9 mouse cellular contexts compared by ENCODE assay signal in the genomic region with DNA sequence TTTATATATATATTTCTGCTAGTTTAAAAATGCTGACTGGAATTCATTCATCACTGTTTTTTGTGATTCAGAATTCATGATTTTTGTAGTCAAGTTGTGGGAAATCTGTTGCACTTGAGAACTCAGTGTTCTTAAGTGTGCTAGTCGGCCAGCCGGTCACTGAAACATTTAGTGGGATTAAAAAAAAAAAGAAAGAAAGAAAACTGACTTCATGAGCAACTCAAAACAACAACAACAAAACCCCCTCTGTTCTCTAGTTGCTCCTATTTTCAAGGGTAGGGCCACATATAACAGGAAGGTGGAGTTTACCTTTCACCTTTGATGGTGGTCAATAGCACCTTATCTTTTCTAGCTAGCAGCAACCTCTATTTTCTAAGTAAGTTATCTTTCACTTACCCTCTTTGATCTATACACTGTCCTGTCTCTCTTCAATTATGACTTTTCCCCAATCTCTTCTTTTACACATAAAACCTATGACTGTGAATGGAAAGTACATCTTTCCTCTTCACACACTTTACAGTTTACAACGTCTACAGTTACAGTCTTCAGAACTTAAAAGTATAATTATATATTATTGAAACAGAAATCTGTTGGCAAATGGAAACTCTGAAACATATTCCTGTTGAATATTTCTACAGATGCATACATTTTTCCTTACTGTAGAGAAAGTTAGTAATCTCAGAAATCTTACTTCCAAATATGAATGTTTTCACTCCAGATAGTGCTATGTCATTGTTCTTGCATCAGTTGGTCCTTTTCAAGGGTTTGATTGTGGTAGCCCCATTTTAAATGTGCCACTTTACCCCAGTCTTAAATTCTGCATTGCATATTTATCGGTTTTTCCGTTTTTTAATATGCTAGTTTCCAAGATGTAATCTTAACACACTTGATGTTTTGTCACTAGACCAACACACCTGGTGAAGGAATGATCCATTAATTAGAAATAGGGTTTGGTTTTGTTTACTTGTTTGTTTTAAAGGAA. TPM values are rescaled to one million over a fixed set of nuclear protein-coding genes. Genes with fewer than 3 reads are reported as not detected.
DNase-seq lines count a peak whose midpoint lies in the region; ATAC-seq lines count a peak whose summit lies in the region.
"Had no signal": no experiment of that assay in that cellular context is flagged by ENCODE, and none has a peak within 500 bp of the region (broad histone marks: within the 10 kb centered on the region; RNA-seq: fewer than 3 reads in every experiment).

No protein-coding gene starts in this region.

- H3K4me1 ChIP-seq in lung, embryonic 16.5 days (replicated peaks; ENCODE audit: control insufficient read depth, insufficient read depth, low read length) = peaks cover 5% of the 10 kb centered on the region; the same call in 1 of the 2 replicates
- H3K4me1 ChIP-seq in embryonic facial prominence, embryonic 14.5 days (ENCODE audit: control insufficient read depth, insufficient read depth, low read length) = peaks cover 9% of the 10 kb centered on the region
- peaks cover 32% of the 10 kb centered on the region for H3K4me1 ChIP-seq in limb, embryonic 10.5 days
- H3K4me1 ChIP-seq in neural tube, embryonic 14.5 days (ENCODE audit: control insufficient read depth, insufficient read depth, low read length) = peaks cover 21% of the 10 kb centered on the region

- H3K27me3 ChIP-seq in lung, embryonic 16.5 days (ENCODE audit: control insufficient read depth, insufficient read depth, low read depth, low read length) = no peaks in the 10 kb centered on the region
- no peaks in the 10 kb centered on the region for H3K27me3 ChIP-seq in embryonic facial prominence, embryonic 14.5 days (replicated peaks; ENCODE audit: control insufficient read depth, insufficient read depth, low read length)
- no peaks in the 10 kb centered on the region for H3K27me3 ChIP-seq in limb, embryonic 10.5 days (ENCODE audit: low read depth, poor library complexity, severe bottlenecking)
- H3K27me3 ChIP-seq in neural tube, embryonic 14.5 days (ENCODE audit: control insufficient read depth, insufficient read depth, low read length) = no peaks in the 10 kb centered on the region

- DNase-seq in lung, postnatal 4 days = no peak
- no peak for DNase-seq in embryonic facial prominence, embryonic 14.5 days (ENCODE audit: low spot score)
- DNase-seq in limb, embryonic 10.5 days (ENCODE audit: low spot score) = no peak
- no peak for DNase-seq in cerebellum, postnatal 4 days (ENCODE audit: low spot score in 2 of 2)
- no peak for DNase-seq in right cerebral cortex, postnatal 36 days (ENCODE audit: low spot score in 2 of 2)
- DNase-seq in cerebellum, postnatal 14 days = no peak
- DNase-seq: gastrocnemius, postnatal 25 days had no signal

- peak overlapping the region; percentile 46 for H3K4me3 ChIP-seq in lung, embryonic 16.5 days (ENCODE audit: low read length)
- peak overlapping the region; percentile 89 for H3K4me3 ChIP-seq in embryonic facial prominence, embryonic 14.5 days (ENCODE audit: low read depth, low read length)
- peak overlapping the region; percentile 98 for H3K4me3 ChIP-seq in limb, embryonic 10.5 days
- H3K4me3 ChIP-seq in neural tube, embryonic 14.5 days (ENCODE audit: low read depth, low read length) = peak overlapping the region; percentile 98

- H3K9ac ChIP-seq in lung, embryonic 16.5 days (ENCODE audit: low read length) = peak overlapping the region; percentile 51
- peak overlapping the region; percentile 55 for H3K9ac ChIP-seq in embryonic facial prominence, embryonic 14.5 days (ENCODE audit: low read depth, low read length)
- no peak overlapping the region; the same call in 1 of the 2 replicates for H3K9ac ChIP-seq in neural tube, embryonic 14.5 days (replicated peaks; ENCODE audit: low read depth, low read length)

- ATAC-seq in lung, embryonic 16.5 days (ENCODE audit: low read depth) = no peak
- no peak for ATAC-seq in embryonic facial prominence, embryonic 14.5 days (ENCODE audit: low read depth)
- no peak for ATAC-seq in neural tube, embryonic 14.5 days (ENCODE audit: low read depth)

- no peak overlapping the region for H3K27ac ChIP-seq in lung, embryonic 16.5 days (ENCODE audit: low read length)
- no peak overlapping the region for H3K27ac ChIP-seq in embryonic facial prominence, embryonic 14.5 days (replicated peaks; ENCODE audit: low read depth, low read length)
- H3K27ac ChIP-seq in limb, embryonic 10.5 days = no peak overlapping the region
- no peak overlapping the region for H3K27ac ChIP-seq in neural tube, embryonic 14.5 days (ENCODE audit: low read depth, low read length)

- no peaks in the 10 kb centered on the region for H3K9me3 ChIP-seq in lung, embryonic 16.5 days (ENCODE audit: control insufficient read depth, low read length)
- H3K9me3 ChIP-seq in embryonic facial prominence, embryonic 14.5 days (ENCODE audit: control insufficient read depth, low read length) = no peaks in the 10 kb centered on the region
- no peaks in the 10 kb centered on the region for H3K9me3 ChIP-seq in limb, embryonic 10.5 days (replicated peaks)
- H3K9me3 ChIP-seq in neural tube, embryonic 14.5 days (ENCODE audit: control insufficient read depth, low read length) = no peaks in the 10 kb centered on the region

- H3K36me3 ChIP-seq in lung, embryonic 16.5 days (ENCODE audit: control insufficient read depth, insufficient read depth, low read length) = no peaks in the 10 kb centered on the region
- peaks cover 8% of the 10 kb centered on the region; the same call in 1 of the 2 replicates for H3K36me3 ChIP-seq in embryonic facial prominence, embryonic 14.5 days (ENCODE audit: control insufficient read depth, insufficient read depth, low read length)
- peaks cover 9% of the 10 kb centered on the region for H3K36me3 ChIP-seq in limb, embryonic 10.5 days
- no peaks in the 10 kb centered on the region for H3K36me3 ChIP-seq in neural tube, embryonic 14.5 days (ENCODE audit: control insufficient read depth, insufficient read depth, low read length)

- peak overlapping the region; percentile 71 for H3K4me2 ChIP-seq in lung, embryonic 16.5 days (ENCODE audit: low read depth, low read length)
- H3K4me2 ChIP-seq in embryonic facial prominence, embryonic 14.5 days (ENCODE audit: low read depth, low read length) = peak overlapping the region; percentile 91
- H3K4me2 ChIP-seq in neural tube, embryonic 14.5 days (ENCODE audit: low read depth, low read length) = peak overlapping the region; percentile 97

- 18% methylated on average over 5 of the region's 5 CpGs for WGBS in lung, embryonic 16.5 days
- WGBS in embryonic facial prominence, embryonic 14.5 days = 26% methylated on average over 5 of the region's 5 CpGs
- 47% methylated on average over 5 of the region's 5 CpGs for WGBS in limb, embryonic 10.5 days
- 41% methylated on average over 5 of the region's 5 CpGs for WGBS in neural tube, embryonic 14.5 days

RNA-seq across cellular contexts. Expression of a gene that starts 4.5 kb away (rescaled TPM):
- 6.5 and 7.1 TPM in 2 replicates for polyA plus RNA-seq in lung, embryonic 16.5 days (2015; fragmentation: Nextera tagmentation; extraction: Ambion mirVana)
- 17.3 and 19.9 TPM in 2 replicates for polyA plus RNA-seq in embryonic facial prominence, embryonic 14.5 days (2014; fragmentation: Nextera tagmentation; extraction: Ambion mirVana)
- polyA plus RNA-seq in limb, embryonic 10.5 days (2016; fragmentation: Nextera tagmentation; extraction: Ambion mirVana) = 8.0 and 8.4 TPM in 2 replicates
- polyA plus RNA-seq in neural tube, embryonic 14.5 days (2014; fragmentation: Nextera tagmentation; extraction: Ambion mirVana) = 13.3 and 15.7 TPM in 2 replicates

Comparison
In these comparisons a context has a peak if more than half of its experiments do, and no peak if none do; other contexts are left out.
1. H3K4me3 ChIP-seq: peak in every context shown above with its lines; median percentile 98 in limb, embryonic 10.5 days; 98 in neural tube, embryonic 14.5 days; 89 in embryonic facial prominence, embryonic 14.5 days; 46 in lung, embryonic 16.5 days.